Mouse (Mus musculus) lung, adult 2 months (tissue): ENCODE data around the gene Ncor2. TPM values are rescaled to one million over a fixed set of nuclear protein-coding genes. Genes with fewer than 3 reads are reported as not detected.

Experiments used
- DNase-seq: peaks from one replicate; pipeline ENCODE4 v3.0.0; 2022
- H3K4me1 ChIP-seq: fragments of 200-500 bp; 2 replicates; pipeline ENCODE4 v1.6.1; 2011; ENCODE audit warnings: low read length; ENCODE audit not compliant: control insufficient read depth, insufficient read depth
- H3K4me3 ChIP-seq: fragments of 200-500 bp; replicated peaks from 2 replicates; pipeline ENCODE3; 2011; ENCODE audit warnings: low read depth, mild to moderate bottlenecking, control low read depth, low read length; ENCODE audit errors: extremely low read depth
- CTCF ChIP-seq: fragments of 200-500 bp; IDR thresholded peaks from 2 replicates; pipeline ENCODE4 v1.5.1; 2011; ENCODE audit warnings: mild to moderate bottlenecking, low read length, control low read depth; ENCODE audit not compliant: insufficient read depth
- POLR2A ChIP-seq: fragments of 200-500 bp; IDR thresholded peaks from 2 replicates; pipeline ENCODE4 v1.6.1; 2011; ENCODE audit warnings: low read depth, mild to moderate bottlenecking, control low read depth, low read length, borderline replicate concordance; ENCODE audit errors: extremely low read depth
- whole genome bisulfite sequencing: fragments of 180-500 bp; shearing (Covaris S2); methylation state at CpG from one replicate; pipeline ENCODE4 v1.1.7; 2018; 5-methylcytosine and 5-hydroxymethylcytosine counted together
- polyA plus RNA-seq: library from polyadenylated mRNA; depleted of rRNA; stranded (reverse); fragments of >200 nt; gene quantifications from 2 replicates; pipeline ENCODE4 v1.2.3, GENCODE M21; 2012

Gene Ncor2
- polyA plus RNA-seq, 1 experiment: 78.9 TPM

- Histone ChIP-seq H3K4me1 (peaks cover 43% of the 10 kb centered on the region), H3K4me3 (no peak overlapping the region)
- DNase-seq: no peak
- 75% methylated on average over 11 of the region's 11 CpGs for WGBS
- TF ChIP-seq CTCF: no peak
- TF ChIP-seq POLR2A: no peak
Observed at GRCm38 (mm10) chr5:125153201-125153816, 25.7 kb downstream of the Ncor2 start.

GRCm38 (mm10) chr5:125151872-125152534 is 27.0 kb downstream of the Ncor2 start:
- no peak for DNase-seq
- WGBS: 31% methylated on average over 17 of the region's 17 CpGs
- TF ChIP-seq POLR2A (no peak), CTCF (no peak)
- Histone ChIP-seq H3K4me3 (no peak overlapping the region), H3K4me1 (peaks cover 40% of the 10 kb centered on the region)

- DNase-seq: no peak
- Histone ChIP-seq H3K4me3 (no peak overlapping the region), H3K4me1 (peaks cover 36% of the 10 kb centered on the region)
- 21% methylated on average over 10 of the region's 10 CpGs for WGBS
- TF ChIP-seq CTCF (no peak), POLR2A (no peak)
Observed at GRCm38 (mm10) chr5:125150951-125151564, 28.0 kb downstream of the Ncor2 start.

- WGBS: 49% methylated on average over 17 of the region's 17 CpGs
- no peak for DNase-seq
- peaks cover 36% of the 10 kb centered on the region for H3K4me1 ChIP-seq
- TF ChIP-seq CTCF (no peak), POLR2A (no peak)
- no peak overlapping the region for H3K4me3 ChIP-seq
Observed at GRCm38 (mm10) chr5:125149142-125149541, 29.9 kb downstream of the Ncor2 start.

DNA sequence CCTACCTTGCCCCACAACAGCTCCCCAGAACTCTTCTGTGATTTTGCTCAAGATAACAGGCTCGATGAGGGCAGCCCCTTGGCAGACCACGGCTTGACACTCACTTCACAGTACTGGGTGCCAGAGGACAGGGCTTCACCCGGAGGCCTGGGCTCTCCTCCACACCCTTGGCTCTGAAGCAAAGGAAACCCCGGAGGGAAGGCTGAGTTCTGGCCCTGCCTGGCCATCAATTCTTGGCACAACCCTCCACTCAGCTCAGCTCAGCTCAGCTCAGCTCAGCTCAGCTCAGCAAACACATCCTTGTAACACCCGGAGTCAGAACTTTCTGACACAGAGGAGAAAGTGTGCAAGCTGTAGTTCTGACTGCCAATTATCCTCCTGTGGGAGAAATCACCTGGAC is 30.3 kb downstream of the Ncor2 start:
- no peak for TF ChIP-seq CTCF
- TF ChIP-seq POLR2A: no peak
- H3K4me3 ChIP-seq: no peak overlapping the region
- WGBS: 9% methylated on average over 5 of the region's 5 CpGs
- DNase-seq: no peak
- peaks cover 36% of the 10 kb centered on the region for H3K4me1 ChIP-seq

DNA sequence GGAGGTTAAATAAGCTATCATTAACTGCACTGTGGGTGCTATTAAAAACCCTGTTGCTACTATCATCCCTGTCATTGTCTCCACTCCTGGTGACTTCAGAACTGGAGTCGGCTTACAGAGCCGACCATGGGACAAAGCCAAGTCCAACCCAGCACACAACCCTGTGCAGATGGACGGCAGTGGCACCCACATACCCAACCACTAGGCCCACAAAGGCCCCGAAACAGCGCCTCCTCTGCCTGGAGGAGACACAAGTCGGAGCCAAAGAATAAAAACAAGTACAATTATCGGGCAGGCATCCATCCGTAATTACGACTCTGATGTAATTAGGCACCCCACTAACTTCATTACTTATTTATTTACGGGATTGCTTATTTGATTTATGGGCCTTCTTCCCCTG is 30.8 kb downstream of the Ncor2 start:
- no peak overlapping the region for H3K4me3 ChIP-seq
- peaks cover 36% of the 10 kb centered on the region for H3K4me1 ChIP-seq
- WGBS: 53% methylated on average over 10 of the region's 10 CpGs
- DNase-seq: no peak
- TF ChIP-seq CTCF: no peak
- TF ChIP-seq POLR2A: no peak

DNA sequence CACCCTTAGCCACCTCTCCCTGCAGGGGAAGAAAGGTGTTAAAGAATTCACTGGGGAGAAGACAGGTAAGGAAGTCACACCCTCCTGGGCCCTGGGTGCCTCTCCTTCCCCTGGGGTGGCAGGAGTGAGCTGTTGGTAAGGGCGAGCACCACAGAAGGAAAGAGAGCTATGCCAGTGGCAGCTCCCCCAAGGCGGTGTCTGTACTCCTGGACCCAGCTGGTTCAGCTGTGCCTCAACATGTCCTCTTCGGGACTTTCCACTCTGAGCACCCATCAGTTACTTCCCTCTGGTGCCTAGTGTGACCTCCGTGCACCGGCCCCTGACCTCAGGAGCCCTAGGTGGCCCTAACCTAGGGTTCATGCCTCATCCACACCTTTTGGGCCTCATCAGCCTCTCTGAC is 31.9 kb downstream of the Ncor2 start:
- Histone ChIP-seq H3K4me1 (peaks cover 29% of the 10 kb centered on the region), H3K4me3 (no peak overlapping the region)
- no peak for DNase-seq
- TF ChIP-seq POLR2A: no peak
- no peak for TF ChIP-seq CTCF
- 85% methylated on average over 5 of the region's 5 CpGs for WGBS

DNA sequence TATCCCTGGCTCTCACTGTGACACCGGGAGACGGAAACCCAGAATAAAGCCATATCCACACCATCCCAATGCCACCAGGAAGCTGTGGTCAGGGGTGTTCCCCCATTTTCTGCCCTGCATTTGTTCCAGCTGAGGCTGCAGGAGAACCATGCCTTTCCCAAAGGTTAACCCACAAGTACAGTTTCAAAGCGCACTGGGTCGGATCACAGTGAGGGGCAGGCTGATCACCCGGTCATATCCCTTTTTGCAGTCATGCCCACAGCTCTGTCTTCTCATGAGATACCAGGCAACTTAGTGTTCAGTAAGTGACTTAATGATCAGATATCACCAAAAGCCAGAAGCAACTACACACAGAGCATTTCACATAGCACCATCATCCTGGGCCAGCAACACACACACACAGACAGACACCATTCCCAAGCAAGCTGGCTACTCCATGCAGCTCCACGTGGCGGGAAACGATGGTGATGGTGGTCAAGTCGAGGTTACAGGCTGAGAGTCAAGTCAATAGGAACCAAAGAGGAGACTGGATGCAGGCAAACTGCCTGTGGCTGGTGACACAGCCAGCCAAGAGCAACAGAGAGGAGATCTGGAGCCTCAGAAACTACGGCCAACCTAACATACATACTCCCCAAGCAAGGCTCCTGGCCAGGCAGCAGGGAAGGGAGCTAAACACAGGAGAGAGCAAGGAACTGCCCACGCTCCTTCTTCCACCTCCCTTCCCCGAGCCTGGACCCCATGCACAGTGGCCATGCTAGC is 35.7 kb downstream of the Ncor2 start:
- 81% methylated on average over 12 of the region's 12 CpGs for WGBS
- DNase-seq: no peak
- Histone ChIP-seq H3K4me3 (no peak overlapping the region), H3K4me1 (peaks cover 32% of the 10 kb centered on the region)
- TF ChIP-seq POLR2A (no peak), CTCF (no peak)

- no peak for TF ChIP-seq POLR2A
- TF ChIP-seq CTCF: no peak
- Histone ChIP-seq H3K4me1 (peaks cover 39% of the 10 kb centered on the region), H3K4me3 (no peak overlapping the region)
- WGBS: 22% methylated on average over 5 of the region's 5 CpGs
- DNase-seq: no peak
Observed at GRCm38 (mm10) chr5:125141916-125142315, 37.1 kb downstream of the Ncor2 start.
